Mouse (Mus musculus) kidney, postnatal 0 days (tissue): ENCODE measurements around the gene Ust. TPM values are rescaled to one million over a fixed set of nuclear protein-coding genes. Genes with fewer than 3 reads are reported as not detected.

Source experiments
- ATAC-seq: fragments of 200-750 bp; cut with Nextera tagmentation; replicated peaks from 2 replicates; pipeline ENCODE4 v1.8.0; 2017; ENCODE audit warnings: low read depth, moderate number of reproducible peaks, moderate TSS enrichment, moderate library complexity; ENCODE audit not compliant: low FRiP score
- DNase-seq: peaks from one replicate; pipeline ENCODE4 v3.0.0-alpha.2; 2016; ENCODE audit warnings: low spot score
- H3K27ac ChIP-seq: fragments of 300-500 bp; sonication (generic); 2 replicates; pipeline ENCODE4 v1.5.1; 2014; ENCODE audit warnings: mild to moderate bottlenecking
- H3K27me3 ChIP-seq: fragments of 300-500 bp; sonication (generic); 2 replicates; pipeline ENCODE4 v1.6.1; 2014; ENCODE audit warnings: low read length, mixed read lengths; ENCODE audit not compliant: insufficient read depth
- H3K36me3 ChIP-seq: fragments of 300-500 bp; sonication (generic); 2 replicates; pipeline ENCODE4 v1.6.1; 2014; ENCODE audit warnings: low read length, mixed read lengths; ENCODE audit not compliant: insufficient read depth
- H3K4me1 ChIP-seq: fragments of 300-500 bp; sonication (generic); replicated peaks from 2 replicates; pipeline ENCODE4 v1.6.1; 2014; ENCODE audit warnings: antibody characterized with exemption, low read length, mixed read lengths; ENCODE audit not compliant: insufficient read depth
- H3K4me2 ChIP-seq: fragments of 300-500 bp; sonication (generic); 2 replicates; pipeline ENCODE4 v1.6.1; 2014; ENCODE audit warnings: mild to moderate bottlenecking, low read length, moderate library complexity, mixed read lengths
- H3K4me3 ChIP-seq: fragments of 300-500 bp; sonication (generic); replicated peaks from 2 replicates; pipeline ENCODE4 v1.5.1; 2014; ENCODE audit warnings: low read depth, low read length
- H3K9ac ChIP-seq: fragments of 300-500 bp; sonication (generic); 2 replicates; pipeline ENCODE4 v1.6.1; 2014; ENCODE audit warnings: low read depth, low read length
- H3K9me3 ChIP-seq: fragments of 300-500 bp; sonication (generic); replicated peaks from 2 replicates; pipeline ENCODE4 v1.6.1; 2016; ENCODE audit warnings: low read length, inconsistent platforms, mixed read lengths
- CTCF ChIP-seq: IDR thresholded peaks from 2 replicates; pipeline ENCODE4 v1.5.1; 2016; ENCODE audit warnings: antibody characterized with exemption, low read depth, mild to moderate bottlenecking, moderate library complexity
- WGBS: fragments of 180-500 bp; shearing (Covaris S2); extraction: QIAGEN DNeasy Blood & Tissue Kit; methylation state at CpG from one replicate; pipeline ENCODE4 v1.1.7; 2014; 5-methylcytosine and 5-hydroxymethylcytosine counted together
- polyA plus RNA-seq: library from polyadenylated mRNA; unstranded; fragments of >200 nt; fragmentation: Nextera tagmentation; extraction: Ambion mirVana; gene quantifications from 2 replicates; pipeline ENCODE4 v1.2.1, GENCODE M21; 2015

Ust gene
- polyA plus RNA-seq, 1 experiment from 2014 or later: 4.5 TPM

GRCm38 (mm10) chr10:8535445-8535844 lies 16.8 kb upstream of the Ust start:
- no peak overlapping the region for H3K4me2 ChIP-seq
- H3K4me3 ChIP-seq: no peak overlapping the region
- H3K27me3 ChIP-seq: no peaks in the 10 kb centered on the region
- no peak for TF ChIP-seq CTCF
- WGBS: 78% methylated on average over 3 of the region's 3 CpGs
- H3K9ac ChIP-seq: no peak overlapping the region
- DNase-seq (no peak), ATAC-seq (no peak)
- H3K27ac ChIP-seq: no peak overlapping the region
- H3K9me3 ChIP-seq: no peaks in the 10 kb centered on the region
- H3K4me1 ChIP-seq: no peaks in the 10 kb centered on the region
- no peaks in the 10 kb centered on the region for H3K36me3 ChIP-seq

GRCm38 (mm10) chr10:8531651-8532050 lies 13.0 kb upstream of the Ust start:
- H3K9me3 ChIP-seq: no peaks in the 10 kb centered on the region
- H3K4me3 ChIP-seq: no peak overlapping the region
- TF ChIP-seq CTCF: no peak
- DNase-seq (no peak), ATAC-seq (no peak)
- WGBS: 82% methylated on average over 3 of the region's 3 CpGs
- H3K9ac ChIP-seq: no peak overlapping the region
- no peaks in the 10 kb centered on the region for H3K4me1 ChIP-seq
- H3K4me2 ChIP-seq: no peak overlapping the region
- no peaks in the 10 kb centered on the region for H3K36me3 ChIP-seq
- no peak overlapping the region for H3K27ac ChIP-seq
- H3K27me3 ChIP-seq: no peaks in the 10 kb centered on the region

- Histone ChIP-seq H3K27ac (no peak overlapping the region), H3K4me3 (no peak overlapping the region), H3K27me3 (no peaks in the 10 kb centered on the region), H3K9me3 (no peaks in the 10 kb centered on the region), H3K36me3 (no peaks in the 10 kb centered on the region), H3K4me2 (no peak overlapping the region), H3K9ac (no peak overlapping the region), H3K4me1 (no peaks in the 10 kb centered on the region)
- ATAC-seq (no peak), DNase-seq (no peak)
- TF ChIP-seq CTCF: no peak
- 77% methylated on average over 4 of the region's 4 CpGs for WGBS
Observed at GRCm38 (mm10) chr10:8530505-8531051, 12.0 kb upstream of the Ust start.

- Histone ChIP-seq H3K27me3 (no peaks in the 10 kb centered on the region), H3K9ac (no peak overlapping the region), H3K27ac (no peak overlapping the region), H3K4me1 (no peaks in the 10 kb centered on the region), H3K4me3 (no peak overlapping the region), H3K9me3 (no peaks in the 10 kb centered on the region), H3K4me2 (no peak overlapping the region), H3K36me3 (no peaks in the 10 kb centered on the region)
- ATAC-seq (no peak), DNase-seq (peak; percentile 44)
- peak; percentile 72 for TF ChIP-seq CTCF
- 48% methylated on average over 7 of the region's 7 CpGs for WGBS
Observed at GRCm38 (mm10) chr10:8529173-8529572, 10.5 kb upstream of the Ust start.

GRCm38 (mm10) chr10:8525354-8525753 lies 6.7 kb upstream of the Ust start:
- no peak overlapping the region for H3K9ac ChIP-seq
- no peak overlapping the region for H3K27ac ChIP-seq
- no peak for TF ChIP-seq CTCF
- no peaks in the 10 kb centered on the region for H3K36me3 ChIP-seq
- no peak overlapping the region for H3K4me2 ChIP-seq
- no peaks in the 10 kb centered on the region for H3K27me3 ChIP-seq
- DNase-seq (no peak), ATAC-seq (no peak)
- no peaks in the 10 kb centered on the region for H3K4me1 ChIP-seq
- H3K9me3 ChIP-seq: no peaks in the 10 kb centered on the region
- no peak overlapping the region for H3K4me3 ChIP-seq
- 77% methylated on average over 1 of the region's 1 CpGs for WGBS

- 85% methylated on average over 6 of the region's 6 CpGs for WGBS
- H3K9ac ChIP-seq: no peak overlapping the region
- ATAC-seq (no peak), DNase-seq (no peak)
- H3K4me1 ChIP-seq: no peaks in the 10 kb centered on the region; the same call in 1 of the 2 replicates
- H3K4me3 ChIP-seq: no peak overlapping the region
- H3K27ac ChIP-seq: no peak overlapping the region
- H3K9me3 ChIP-seq: no peaks in the 10 kb centered on the region
- H3K36me3 ChIP-seq: no peaks in the 10 kb centered on the region
- no peak overlapping the region for H3K4me2 ChIP-seq
- no peak for TF ChIP-seq CTCF
- no peaks in the 10 kb centered on the region for H3K27me3 ChIP-seq
Observed at GRCm38 (mm10) chr10:8521536-8521935, 2.9 kb upstream of the Ust start.

- Histone ChIP-seq H3K27me3 (no peaks in the 10 kb centered on the region), H3K9ac (no peak overlapping the region), H3K4me1 (no peaks in the 10 kb centered on the region; the same call in 1 of the 2 replicates), H3K4me3 (no peak overlapping the region), H3K36me3 (no peaks in the 10 kb centered on the region), H3K4me2 (no peak overlapping the region), H3K9me3 (no peaks in the 10 kb centered on the region), H3K27ac (no peak overlapping the region)
- no peak for ATAC-seq
- TF ChIP-seq CTCF: no peak
- WGBS: 78% methylated on average over 7 of the region's 7 CpGs
- no peak for DNase-seq
Observed at GRCm38 (mm10) chr10:8520766-8521395, 2.3 kb upstream of the Ust start.
